Mouse (Mus musculus): Measurements from ENCODE around the gene Ndn.

Ndn gene

GRCm38 (mm10) chr7:62346269-62346668, at the start of gene Ndn:
TSS of gene Ndn (plus strand) at chr7:62346569.
- DNase-seq = no peak

GRCm38 (mm10) chr7:62302451-62302850, 43.9 kb upstream of the Ndn start:
- DNase-seq = no peak

- no peak for DNase-seq
Observed at GRCm38 (mm10) chr7:62306896-62307614, 39.3 kb upstream of the Ndn start.

GRCm38 (mm10) chr7:62316793-62317192, 29.6 kb upstream of the Ndn start:
- no peak for DNase-seq

GRCm38 (mm10) chr7:62345411-62345810, 958 bp upstream of the Ndn start:
- DNase-seq = no peak

GRCm38 (mm10) chr7:62348106-62348803, 1.9 kb downstream of the Ndn start:
- peak in 1 of 2 experiments; percentile 2 for DNase-seq

- DNase-seq = peak in 1 of 2 experiments; percentile 2
Observed at GRCm38 (mm10) chr7:62348804-62349190, 2.4 kb downstream of the Ndn start.

- no peak for DNase-seq
Observed at GRCm38 (mm10) chr7:62351266-62351665, 4.9 kb downstream of the Ndn start.

GRCm38 (mm10) chr7:62365039-62365636, 18.8 kb downstream of the Ndn start:
- DNase-seq = no peak

- DNase-seq = no peak
Observed at GRCm38 (mm10) chr7:62366730-62367129, 20.4 kb downstream of the Ndn start.

- DNase-seq = no peak
Observed at GRCm38 (mm10) chr7:62375658-62376057, 29.3 kb downstream of the Ndn start.

- DNase-seq = no peak
Observed at GRCm38 (mm10) chr7:62376510-62377304, 30.3 kb downstream of the Ndn start, which contains the start of gene Magel2. TSS of gene Magel2 (plus strand) at chr7:62377010.

- DNase-seq = no peak
Observed at GRCm38 (mm10) chr7:62377313-62377712, 30.9 kb downstream of the Ndn start.

- no peak for DNase-seq
Observed at GRCm38 (mm10) chr7:62378529-62378928, 32.2 kb downstream of the Ndn start.

GRCm38 (mm10) chr7:62382391-62382790, 36.0 kb downstream of the Ndn start:
- DNase-seq = no peak

- no peak for DNase-seq
Observed at GRCm38 (mm10) chr7:62388291-62388690, 41.9 kb downstream of the Ndn start.

GRCm38 (mm10) chr7:62392202-62392601, 45.8 kb downstream of the Ndn start:
- no peak for DNase-seq

All from thymus, postnatal 36 days (tissue).